Mouse (Mus musculus) MEL (cell line): ENCODE measurements around the gene Ap1ar.

Source experiments
- CTCF ChIP-seq, 3 experiments: IDR thresholded peaks in 2 of 3; conservative IDR thresholded peaks in 1 of 3; 2 replicates each; pipeline ENCODE4 v1.5.1; 2011 to 2012; ENCODE audit warnings: low read length in 3 of 3, low read depth in 2 of 3, mild to moderate bottlenecking in 2 of 3, improper control_type of control experiment in 1 of 3, inconsistent platforms in 1 of 3, mixed read lengths in 1 of 3, moderate library complexity in 1 of 3; ENCODE audit not compliant: control insufficient read depth in 1 of 3, insufficient read depth in 1 of 3, poor library complexity in 1 of 3, severe bottlenecking in 1 of 3
- ELF1 ChIP-seq: IDR thresholded peaks from 2 replicates; pipeline ENCODE4 v1.6.1; 2014; ENCODE audit warnings: low read depth, mild to moderate bottlenecking, inconsistent platforms, low read length, improper control_type of control experiment, moderate library complexity
- EP300 ChIP-seq, 2 experiments: IDR thresholded peaks; 2 replicates each; pipeline ENCODE4 v1.6.1; 2011; ENCODE audit warnings: improper control_type of control experiment in 2 of 2, low read length in 2 of 2, low read depth in 1 of 2, mild to moderate bottlenecking in 1 of 2
- ETS1 ChIP-seq: IDR thresholded peaks from 2 replicates; pipeline ENCODE4 v1.6.1; 2012; ENCODE audit warnings: low read depth, mild to moderate bottlenecking, inconsistent platforms, low read length, improper control_type of control experiment, moderate library complexity
- GATA1 ChIP-seq: IDR thresholded peaks from 2 replicates; pipeline ENCODE4 v1.6.1; 2011; ENCODE audit warnings: low read depth, low read length, improper control_type of control experiment
- MAX ChIP-seq: IDR thresholded peaks from 2 replicates; pipeline ENCODE4 v1.6.1; 2011; ENCODE audit warnings: low read length, improper control_type of control experiment
- MAZ ChIP-seq: IDR thresholded peaks from 2 replicates; pipeline ENCODE4 v1.6.1; 2012; ENCODE audit warnings: low read depth, mild to moderate bottlenecking, inconsistent platforms, low read length, improper control_type of control experiment
- POLR2A ChIP-seq, 2 experiments: IDR thresholded peaks; 2 replicates each; pipeline ENCODE4 v1.6.1; 2011 to 2012; ENCODE audit warnings: low read length in 2 of 2, mild to moderate bottlenecking in 2 of 2, control low read depth in 1 of 2, improper control_type of control experiment in 1 of 2, low read depth in 1 of 2, moderate library complexity in 1 of 2; ENCODE audit not compliant: control insufficient read depth in 1 of 2, insufficient read depth in 1 of 2, poor library complexity in 1 of 2
- POLR2AphosphoS5 ChIP-seq: IDR thresholded peaks from 2 replicates; pipeline ENCODE4 v1.6.1; 2012; ENCODE audit warnings: low read depth, borderline replicate concordance, mild to moderate bottlenecking, inconsistent platforms, low read length, moderate library complexity, mixed read lengths
- RAD21 ChIP-seq: IDR thresholded peaks from 2 replicates; pipeline ENCODE4 v1.6.1; 2011; ENCODE audit warnings: mild to moderate bottlenecking, low read depth, low read length, improper control_type of control experiment
- RCOR1 ChIP-seq: IDR thresholded peaks from 2 replicates; pipeline ENCODE4 v1.6.1; 2012; ENCODE audit warnings: low read depth, mild to moderate bottlenecking, inconsistent platforms, low read length, improper control_type of control experiment
- UBTF ChIP-seq: IDR thresholded peaks from 2 replicates; pipeline ENCODE4 v1.6.1; 2012; ENCODE audit warnings: low read depth, mild to moderate bottlenecking, inconsistent platforms, low read length, improper control_type of control experiment, moderate library complexity, borderline replicate concordance; ENCODE audit not compliant: insufficient read depth
- USF2 ChIP-seq, 2 experiments: IDR thresholded peaks; 2 replicates each; pipeline ENCODE4 v1.6.1; 2011 to 2012; ENCODE audit warnings: improper control_type of control experiment in 2 of 2, low read length in 2 of 2, borderline replicate concordance in 1 of 2, inconsistent platforms in 1 of 2, low read depth in 1 of 2, mild to moderate bottlenecking in 1 of 2; ENCODE audit not compliant: insufficient read depth in 1 of 2
- ZC3H11A ChIP-seq: IDR thresholded peaks from 2 replicates; pipeline ENCODE4 v1.6.1; 2012; ENCODE audit warnings: low read depth, mild to moderate bottlenecking, inconsistent platforms, low read length, improper control_type of control experiment

- TF ChIP-seq POLR2A (IDR thresholded peaks at IDR 0.05; ENCODE audit: control insufficient read depth in 1 of 2, insufficient read depth in 1 of 2, low read depth in 1 of 2, low read length in 2 of 2, poor library complexity in 1 of 2): no peak
- no peak for TF ChIP-seq GATA1
- no peak for TF ChIP-seq EP300 (IDR thresholded peaks at IDR 0.05; ENCODE audit: low read depth in 1 of 2, low read length in 2 of 2)
- TF ChIP-seq CTCF (IDR thresholded peaks at IDR 0.05 in 2 of 3, conservative IDR thresholded peaks at IDR 0.05 in 1 of 3; ENCODE audit: control insufficient read depth in 1 of 3, insufficient read depth in 1 of 3, low read depth in 2 of 3, low read length in 3 of 3, poor library complexity in 1 of 3, severe bottlenecking in 1 of 3): no peak
- TF ChIP-seq MAZ: no peak
- no peak for TF ChIP-seq ELF1
- no peak for TF ChIP-seq RAD21
- no peak for TF ChIP-seq MAX
- no peak for TF ChIP-seq POLR2AphosphoS5
- TF ChIP-seq ETS1: no peak
- TF ChIP-seq USF2 (IDR thresholded peaks at IDR 0.05; ENCODE audit: borderline replicate concordance in 1 of 2, insufficient read depth in 1 of 2, low read depth in 1 of 2, low read length in 2 of 2): no peak
- no peak for TF ChIP-seq RCOR1
- TF ChIP-seq UBTF: no peak
- TF ChIP-seq ZC3H11A: no peak
Observed at GRCm38 (mm10) chr3:127758806-127759205, 78.5 kb downstream of the Ap1ar start.
